Mouse (Mus musculus): ENCODE measurements around the gene Bola3. TPM values are rescaled to one million over a fixed set of nuclear protein-coding genes. Genes with fewer than 3 reads are reported as not detected.

Bola3 gene
- polyA plus RNA-seq, 1 experiment from 2014 or later, result 162 TPM

- H3K27ac ChIP-seq (replicated peaks), result no peak overlapping the region
- ATAC-seq (ENCODE audit: low FRiP score, low TSS enrichment) (no peak), DNase-seq (ENCODE audit: low spot score) (no peak)
- H3K9ac ChIP-seq (ENCODE audit: low read length), result peak overlapping the region; percentile 91
- H3K4me1 ChIP-seq (replicated peaks; ENCODE audit: control insufficient read depth, insufficient read depth), result no peaks in the 10 kb centered on the region
- 0 out of 2 replicates have a peak, but pooled peaks cover 2% of the 10 kb centered on the region for H3K36me3 ChIP-seq (ENCODE audit: control insufficient read depth, insufficient read depth, low read length)
- no peaks in the 10 kb centered on the region for H3K27me3 ChIP-seq (ENCODE audit: control insufficient read depth, insufficient read depth, low read length)
- H3K4me3 ChIP-seq (ENCODE audit: low read depth, low read length), result peak overlapping the region; percentile 78; the same call in 1 of the 2 replicates
- no peaks in the 10 kb centered on the region for H3K9me3 ChIP-seq (ENCODE audit: control insufficient read depth, low read length)
- no peak for TF ChIP-seq EP300 (optimal IDR thresholded peaks at IDR 0.05)
- no peak for TF ChIP-seq CTCF (IDR thresholded peaks at IDR 0.05; ENCODE audit: low read depth)
- 83% methylated on average over 7 of the region's 7 CpGs for WGBS
- peak overlapping the region; percentile 81 for H3K4me2 ChIP-seq (replicated peaks; ENCODE audit: low read depth)
Measured at GRCm38 (mm10) chr6:83350172-83350571, 1.2 kb downstream of the Bola3 start.

- ATAC-seq (ENCODE audit: low FRiP score, low TSS enrichment), result no peak
- H3K27ac ChIP-seq (replicated peaks), result no peak overlapping the region
- 84% methylated on average over 16 of the region's 16 CpGs for WGBS
Measured at GRCm38 (mm10) chr6:83350851-83351405, 2.0 kb downstream of the Bola3 start.

DNA sequence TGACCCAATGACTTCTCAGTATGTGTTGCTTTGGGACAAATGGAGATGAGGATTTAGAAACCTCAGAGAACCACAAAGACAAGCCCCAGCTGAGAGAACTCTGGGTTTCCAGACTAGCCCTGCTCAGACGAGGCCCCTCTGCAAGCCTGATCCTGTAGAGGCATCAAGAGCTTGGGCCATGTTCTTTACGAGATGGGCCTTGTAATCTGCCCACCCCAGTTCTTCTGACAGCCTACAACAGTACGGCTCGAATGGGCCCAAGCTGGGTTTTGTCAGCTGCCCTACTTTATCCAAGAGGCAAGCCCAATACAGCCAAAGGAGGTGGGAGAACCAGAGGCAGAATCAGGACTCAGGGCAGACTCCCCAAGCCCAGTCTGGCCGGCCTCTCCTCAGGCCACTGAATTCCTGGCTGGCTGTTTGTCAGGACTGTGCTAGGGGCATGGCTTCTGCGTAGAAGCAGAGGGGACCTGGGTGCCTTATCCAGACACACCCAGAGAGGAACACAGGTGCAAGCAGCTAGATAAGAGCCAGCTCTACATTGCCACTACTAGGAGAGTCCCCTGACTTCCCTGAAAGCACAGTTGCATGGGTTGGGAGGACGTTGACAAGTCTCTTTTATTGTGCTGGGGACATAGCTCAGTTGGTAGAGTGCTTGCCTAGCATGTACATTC is 2.7 kb downstream of the Bola3 start:
- Histone ChIP-seq H3K27ac (replicated peaks) (0 out of 2 replicates have a peak overlapping the region, but pooled peaks have one; percentile 13), H3K9me3 (ENCODE audit: control insufficient read depth, low read length) (no peaks in the 10 kb centered on the region), H3K27me3 (ENCODE audit: control insufficient read depth, insufficient read depth, low read length) (no peaks in the 10 kb centered on the region), H3K4me1 (replicated peaks; ENCODE audit: control insufficient read depth, insufficient read depth) (no peaks in the 10 kb centered on the region), H3K4me2 (replicated peaks; ENCODE audit: low read depth) (no peak overlapping the region), H3K9ac (ENCODE audit: low read length) (no peak overlapping the region), H3K4me3 (ENCODE audit: low read depth, low read length) (no peak overlapping the region), H3K36me3 (ENCODE audit: control insufficient read depth, insufficient read depth, low read length) (0 out of 2 replicates have a peak, but pooled peaks cover 2% of the 10 kb centered on the region)
- TF ChIP-seq EP300 (optimal IDR thresholded peaks at IDR 0.05) (no peak), CTCF (IDR thresholded peaks at IDR 0.05; ENCODE audit: low read depth) (no peak)
- WGBS, result 62% methylated on average over 7 of the region's 7 CpGs
- DNase-seq (ENCODE audit: low spot score), result peak; percentile 49
- peak; percentile 30; the same call in 1 of the 2 replicates for ATAC-seq (ENCODE audit: low FRiP score, low TSS enrichment)

More at GRCm38 (mm10) chr6:83350851-83351405, 2.0 kb downstream of the Bola3 start:
- Histone ChIP-seq H3K4me1 (replicated peaks; ENCODE audit: control insufficient read depth, insufficient read depth) (no peaks in the 10 kb centered on the region), H3K36me3 (ENCODE audit: control insufficient read depth, insufficient read depth, low read length) (0 out of 2 replicates have a peak, but pooled peaks cover 2% of the 10 kb centered on the region), H3K9ac (ENCODE audit: low read length) (no peak overlapping the region), H3K27me3 (ENCODE audit: control insufficient read depth, insufficient read depth, low read length) (no peaks in the 10 kb centered on the region), H3K4me2 (replicated peaks; ENCODE audit: low read depth) (no peak overlapping the region), H3K4me3 (ENCODE audit: low read depth, low read length) (no peak overlapping the region), H3K9me3 (ENCODE audit: control insufficient read depth, low read length) (no peaks in the 10 kb centered on the region)
- no peak for DNase-seq (ENCODE audit: low spot score)
- TF ChIP-seq CTCF (IDR thresholded peaks at IDR 0.05; ENCODE audit: low read depth), result no peak
- no peak for TF ChIP-seq EP300 (optimal IDR thresholded peaks at IDR 0.05)

GRCm38 (mm10) chr6:83352666-83353410 is 3.9 kb downstream of the Bola3 start:
- no peak for TF ChIP-seq CTCF (IDR thresholded peaks at IDR 0.05; ENCODE audit: low read depth)
- no peak for TF ChIP-seq EP300 (optimal IDR thresholded peaks at IDR 0.05)
- Histone ChIP-seq H3K4me2 (replicated peaks; ENCODE audit: low read depth) (no peak overlapping the region), H3K4me3 (ENCODE audit: low read depth, low read length) (no peak overlapping the region), H3K9me3 (ENCODE audit: control insufficient read depth, low read length) (no peaks in the 10 kb centered on the region), H3K9ac (ENCODE audit: low read length) (no peak overlapping the region), H3K27me3 (ENCODE audit: control insufficient read depth, insufficient read depth, low read length) (no peaks in the 10 kb centered on the region), H3K27ac (replicated peaks) (no peak overlapping the region), H3K36me3 (ENCODE audit: control insufficient read depth, insufficient read depth, low read length) (0 out of 2 replicates have a peak, but pooled peaks cover 2% of the 10 kb centered on the region), H3K4me1 (replicated peaks; ENCODE audit: control insufficient read depth, insufficient read depth) (no peaks in the 10 kb centered on the region)
- 92% methylated on average over 24 of the region's 24 CpGs for WGBS
- ATAC-seq (ENCODE audit: low FRiP score, low TSS enrichment) (no peak), DNase-seq (ENCODE audit: low spot score) (no peak)

DNA sequence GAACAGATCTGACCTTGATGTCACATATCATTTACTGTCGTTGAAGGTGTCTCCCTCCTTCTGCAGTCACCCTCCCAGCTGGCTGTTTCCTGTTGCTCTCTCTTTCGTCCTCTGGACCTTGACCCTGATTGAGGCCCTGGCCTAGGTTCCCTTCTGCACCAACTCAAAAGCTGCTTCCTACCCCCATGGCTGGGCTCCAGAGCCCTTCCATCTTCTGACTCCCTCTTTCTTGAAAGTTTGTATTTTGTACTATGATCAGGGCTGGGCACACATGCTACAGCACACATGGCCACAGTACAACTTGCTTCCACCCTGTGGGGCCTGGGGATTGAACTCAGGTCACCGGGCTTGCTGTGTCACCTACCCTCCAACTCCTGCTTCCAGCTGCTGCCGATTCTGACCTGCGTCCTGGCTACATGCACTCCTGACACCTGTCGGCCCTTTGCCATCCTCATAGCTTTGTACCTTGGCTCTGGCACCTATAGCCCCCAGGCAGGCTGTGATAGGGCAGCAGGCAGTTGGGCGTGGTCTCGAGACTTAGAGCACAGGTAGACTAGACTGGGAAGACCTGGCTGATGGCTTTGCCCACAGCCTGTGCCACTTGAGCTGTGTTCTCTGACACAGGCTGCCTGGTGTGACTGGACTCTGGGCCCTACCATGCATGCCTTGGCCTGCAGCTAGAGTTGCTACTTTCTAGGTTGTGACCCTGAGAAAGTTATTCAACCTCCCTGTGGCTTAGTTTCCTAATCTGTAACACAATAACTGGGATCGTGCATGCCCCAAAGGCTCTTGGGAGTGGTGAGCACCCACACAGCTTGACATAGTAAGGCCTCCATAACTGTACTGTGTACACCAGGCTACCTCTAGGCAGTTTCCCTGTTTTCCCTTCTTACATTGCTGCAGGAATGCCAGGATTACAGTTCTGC is 6.2 kb downstream of the Bola3 start:
- no peak for TF ChIP-seq EP300 (optimal IDR thresholded peaks at IDR 0.05)
- no peak for TF ChIP-seq CTCF (IDR thresholded peaks at IDR 0.05; ENCODE audit: low read depth)
- Histone ChIP-seq H3K36me3 (ENCODE audit: control insufficient read depth, insufficient read depth, low read length) (0 out of 2 replicates have a peak, but pooled peaks cover 3% of the 10 kb centered on the region), H3K27ac (replicated peaks) (no peak overlapping the region), H3K9ac (ENCODE audit: low read length) (no peak overlapping the region), H3K27me3 (ENCODE audit: control insufficient read depth, insufficient read depth, low read length) (no peaks in the 10 kb centered on the region), H3K4me2 (replicated peaks; ENCODE audit: low read depth) (no peak overlapping the region), H3K9me3 (ENCODE audit: control insufficient read depth, low read length) (no peaks in the 10 kb centered on the region), H3K4me3 (ENCODE audit: low read depth, low read length) (no peak overlapping the region), H3K4me1 (replicated peaks; ENCODE audit: control insufficient read depth, insufficient read depth) (no peaks in the 10 kb centered on the region)
- DNase-seq (ENCODE audit: low spot score) (no peak), ATAC-seq (ENCODE audit: low FRiP score, low TSS enrichment) (no peak)
- WGBS, result 75% methylated on average over 9 of the region's 9 CpGs
